ENCODE assay signal across 22 mouse cellular contexts in genomic region chr4:43019176-43019575, GRCm38 (mm10). TPM values are rescaled to one million over a fixed set of nuclear protein-coding genes. Genes with fewer than 3 reads are reported as not detected.
DNase-seq lines count a peak whose midpoint lies in the region; ATAC-seq and TF ChIP-seq lines count a peak whose summit lies in the region.
"Had no signal": no experiment of that assay in that cellular context is flagged by ENCODE, and none has a peak within 500 bp of the region (broad histone marks: within the 10 kb centered on the region; RNA-seq: fewer than 3 reads in every experiment).

No protein-coding gene starts in this region.

- peak overlapping the region; percentile 27 for H3K4me3 ChIP-seq in E14TG2a.4 (replicated peaks; ENCODE audit: low read length)
- H3K4me3 ChIP-seq: embryonic facial prominence, embryonic 12.5 days; embryonic facial prominence, embryonic 15.5 days; forebrain, embryonic 15.5 days; heart, embryonic 12.5 days; heart, embryonic 15.5 days had no signal

- H3K9me3 ChIP-seq in E14TG2a.4 (ENCODE audit: low read length), result no peaks in the 10 kb centered on the region
- H3K9me3 ChIP-seq: embryonic facial prominence, embryonic 12.5 days; embryonic facial prominence, embryonic 15.5 days; forebrain, embryonic 15.5 days; heart, embryonic 12.5 days; heart, embryonic 15.5 days had no signal

- 0 out of 2 replicates have a peak, but pooled peaks have one; percentile 17 for ATAC-seq in monocyte, adult 5-6 weeks (replicated peaks; ENCODE audit: insufficient number of reproducible peaks, low FRiP score, low TSS enrichment, poor library complexity, severe bottlenecking)
- ATAC-seq: activated CD4-positive, CD25-positive, alpha-beta regulatory T cell, adult 4 months; forebrain, embryonic 15.5 days; hindbrain, postnatal 0 days; inflammation-experienced regulatory T-cells, adult 6 months had no signal

- peaks cover 47% of the 10 kb centered on the region for H3K4me1 ChIP-seq in E14TG2a.4 (replicated peaks; ENCODE audit: low read depth, low read length)
- H3K4me1 ChIP-seq: heart, embryonic 12.5 days; heart, embryonic 15.5 days had no signal

- DNase-seq in cerebellum, adult 9-11 months, result peak; percentile 15
- DNase-seq in cerebellum, postnatal 36 days, result no peak
- peak; percentile 2 for DNase-seq in kidney, adult 11 months
- no peak for DNase-seq in kidney, adult 9 months
- DNase-seq in retina, postnatal 1 day, result no peak
- DNase-seq: adrenal gland, adult 8-10 months; adrenal gland, postnatal 25 days; cerebellum, adult 11-12 months; cerebellum, adult 8-10 months; cerebellum, postnatal 14 days; gastrocnemius, postnatal 25 days; heart, postnatal 36 days had no signal

- H3K36me3 ChIP-seq in E14TG2a.4 (ENCODE audit: insufficient read depth, low read length), result peaks cover 77% of the 10 kb centered on the region

- TF ChIP-seq CTCF in E14TG2a.4 (conservative IDR thresholded peaks at IDR 0.05; ENCODE audit: low read length), result no peak

- H3K27me3 ChIP-seq in E14TG2a.4 (ENCODE audit: insufficient read depth, low read length), result no peaks in the 10 kb centered on the region
- H3K27me3 ChIP-seq: embryonic facial prominence, embryonic 12.5 days; embryonic facial prominence, embryonic 15.5 days; forebrain, embryonic 15.5 days; heart, embryonic 12.5 days; heart, embryonic 15.5 days had no signal

RNA-seq across cellular contexts. Expression of gene Pigo, which starts 6.4 kb away (rescaled TPM):
- 3.6 to 7.5 TPM (median 7.3 TPM) in 3 replicates for total RNA-seq in monocyte, adult 5-6 weeks (2017)

RNA-seq across cellular contexts. Expression of gene Fancg, which starts 8.9 kb away (rescaled TPM):
- total RNA-seq in monocyte, adult 5-6 weeks (2017), result 5.3 to 25.3 TPM (median 11.4 TPM) in 3 replicates

RNA-seq across cellular contexts. Expression of gene Stoml2, which starts 12.3 kb away (rescaled TPM):
- 60.2 to 116 TPM (median 66.7 TPM) in 3 replicates for total RNA-seq in monocyte, adult 5-6 weeks (2017)

RNA-seq across cellular contexts. Expression of gene Vcp, which starts 18.9 kb away (rescaled TPM):
- 146 to 168 TPM (median 150 TPM) in 3 replicates for total RNA-seq in monocyte, adult 5-6 weeks (2017)

RNA-seq across cellular contexts. Expression of gene Fam214b, which starts 26.8 kb away (rescaled TPM):
- total RNA-seq in monocyte, adult 5-6 weeks (2017), result 35.6 to 52.9 TPM (median 38.9 TPM) in 3 replicates

Comparison
In these comparisons a context has a peak if more than half of its experiments do, and no peak if none do; other contexts are left out.
1. DNase-seq: peak in cerebellum, adult 9-11 months (single experiment) and kidney, adult 11 months (single experiment); none in cerebellum, postnatal 36 days (0 of 2), kidney, adult 9 months (single experiment) and retina, postnatal 1 day (single experiment).